Mouse (Mus musculus) ES-E14 (cell line): ENCODE results near the gene Taok3. TPM values are rescaled to one million over a fixed set of nuclear protein-coding genes. Genes with fewer than 3 reads are reported as not detected.

Source experiments
- DNase-seq: peaks from one replicate; pipeline ENCODE4 v3.0.0-alpha.2; 2013; ENCODE audit warnings: low read depth, low spot score
- H3K27ac ChIP-seq: 2 replicates; pipeline ENCODE4 v1.5.1; 2012; ENCODE audit warnings: low read depth, mild to moderate bottlenecking, low read length, moderate library complexity, mixed read lengths; ENCODE audit not compliant: poor library complexity, insufficient read depth, severe bottlenecking
- H3K36me3 ChIP-seq: 2 replicates; pipeline ENCODE4 v1.6.1; 2012; ENCODE audit warnings: mild to moderate bottlenecking, low read length, moderate library complexity, mixed read lengths; ENCODE audit not compliant: control insufficient read depth, poor library complexity, insufficient read depth, severe bottlenecking
- H3K4me1 ChIP-seq, 2 experiments: fragments of 150-350 bp in 1 of 2; sonication (generic) in 1 of 2; 2 replicates each; pipeline ENCODE4 v1.6.1; 2012; ENCODE audit warnings: low read length in 2 of 2, mild to moderate bottlenecking in 1 of 2, mixed read lengths in 1 of 2; ENCODE audit not compliant: control insufficient read depth in 2 of 2, insufficient read depth in 2 of 2, poor library complexity in 1 of 2
- H3K4me3 ChIP-seq, 2 experiments: fragments of 150-350 bp in 1 of 2; sonication (generic) in 1 of 2; 2 replicates each; pipeline ENCODE4 v1.5.1; 2012; ENCODE audit warnings: low read length in 2 of 2, low read depth in 1 of 2, mild to moderate bottlenecking in 1 of 2, mixed read lengths in 1 of 2; ENCODE audit not compliant: insufficient read depth in 1 of 2, poor library complexity in 1 of 2, severe bottlenecking in 1 of 2
- H3K9ac ChIP-seq: 2 replicates; pipeline ENCODE4 v1.6.1; 2012; ENCODE audit warnings: low read depth, mild to moderate bottlenecking, low read length, mixed read lengths; ENCODE audit not compliant: poor library complexity, insufficient read depth, severe bottlenecking
- H3K9me3 ChIP-seq: fragments of 150-350 bp; sonication (generic); 2 replicates; pipeline ENCODE4 v1.6.1; 2012; ENCODE audit warnings: low read depth, mild to moderate bottlenecking, low read length; ENCODE audit not compliant: control insufficient read depth, insufficient read depth
- CHD2 ChIP-seq: IDR thresholded peaks from 2 replicates; pipeline ENCODE4 v1.6.1; 2014; ENCODE audit warnings: mild to moderate bottlenecking, low read depth, low read length, inconsistent platforms
- HCFC1 ChIP-seq: IDR thresholded peaks from 2 replicates; pipeline ENCODE4 v1.6.1; 2012; ENCODE audit warnings: low read length, inconsistent platforms, borderline replicate concordance; ENCODE audit not compliant: insufficient read depth
- MAFK ChIP-seq: IDR thresholded peaks from 2 replicates; pipeline ENCODE4 v1.6.1; 2014; ENCODE audit warnings: mild to moderate bottlenecking, low read depth, low read length, inconsistent platforms; ENCODE audit not compliant: insufficient read depth
- ZC3H11A ChIP-seq: IDR thresholded peaks from 2 replicates; pipeline ENCODE4 v1.6.1; 2012; ENCODE audit warnings: low read depth, mild to moderate bottlenecking, inconsistent platforms, low read length, borderline replicate concordance
- ZNF384 ChIP-seq: IDR thresholded peaks from 2 replicates; pipeline ENCODE4 v1.6.1; 2012; ENCODE audit warnings: low read depth, low read length, inconsistent platforms
- in situ Hi-C, 2 experiments: fragments of 600-800 bp; cut with MboI; formaldehyde crosslinking; loops; one replicate each; pipeline ENCODE4 v1.15.1; 2025; ENCODE audit warnings: low sequenced_read_pairs in 2 of 2, inconsistent platforms in 1 of 2; ENCODE audit not compliant: unreplicated experiment in 2 of 2
- total RNA-seq: library from RNA; depleted of rRNA; stranded (reverse); fragments of 300-350 nt; gene quantifications from 2 replicates; pipeline ENCODE4 v1.2.3, GENCODE M21; 2012

The Taok3 gene
- total RNA-seq, 1 experiment = 6.9 TPM

DNA sequence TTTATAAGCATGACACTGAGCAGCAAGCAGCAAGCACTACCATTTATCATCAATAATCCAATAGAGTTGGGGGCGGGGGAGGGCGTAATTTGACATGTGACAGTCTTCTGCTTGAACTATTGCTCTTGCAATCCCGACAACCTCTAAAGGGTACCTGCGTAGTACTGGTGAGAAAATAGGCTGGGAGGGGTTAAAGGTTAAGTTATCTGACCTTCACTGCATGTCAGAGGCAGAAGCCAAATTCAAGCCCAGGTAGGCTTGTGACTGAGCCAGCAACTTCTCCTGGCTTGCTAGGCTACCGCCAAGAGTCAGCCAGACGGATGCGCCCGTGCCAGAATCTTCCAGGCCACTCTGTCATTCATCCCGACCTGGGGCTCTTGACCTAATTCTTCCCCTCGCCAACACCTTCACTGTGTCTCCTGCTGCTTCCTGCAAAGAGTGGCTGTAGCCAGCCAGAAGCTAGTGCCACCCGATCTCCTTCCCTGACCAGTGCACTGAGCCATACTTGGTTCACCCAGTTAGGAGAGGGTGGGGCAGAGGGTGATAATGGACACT, 47.0 kb downstream of the Taok3 start:
- no peak overlapping the region for H3K9ac ChIP-seq
- DNase-seq = no peak
- in situ Hi-C loops = no loop called here
- H3K4me1 ChIP-seq = peaks cover 0 to 2% of the 10 kb centered on the region in 2 experiments; a peak in 1 of 4 replicates
- no peak for TF ChIP-seq CHD2
- TF ChIP-seq MAFK = no peak
- no peak for TF ChIP-seq ZC3H11A
- no peak for TF ChIP-seq HCFC1
- no peak for TF ChIP-seq ZNF384
- H3K36me3 ChIP-seq = no peaks in the 10 kb centered on the region; the same call in 1 of the 2 replicates
- no peak overlapping the region for H3K4me3 ChIP-seq
- no peak overlapping the region for H3K27ac ChIP-seq
- H3K9me3 ChIP-seq = no peaks in the 10 kb centered on the region

DNA sequence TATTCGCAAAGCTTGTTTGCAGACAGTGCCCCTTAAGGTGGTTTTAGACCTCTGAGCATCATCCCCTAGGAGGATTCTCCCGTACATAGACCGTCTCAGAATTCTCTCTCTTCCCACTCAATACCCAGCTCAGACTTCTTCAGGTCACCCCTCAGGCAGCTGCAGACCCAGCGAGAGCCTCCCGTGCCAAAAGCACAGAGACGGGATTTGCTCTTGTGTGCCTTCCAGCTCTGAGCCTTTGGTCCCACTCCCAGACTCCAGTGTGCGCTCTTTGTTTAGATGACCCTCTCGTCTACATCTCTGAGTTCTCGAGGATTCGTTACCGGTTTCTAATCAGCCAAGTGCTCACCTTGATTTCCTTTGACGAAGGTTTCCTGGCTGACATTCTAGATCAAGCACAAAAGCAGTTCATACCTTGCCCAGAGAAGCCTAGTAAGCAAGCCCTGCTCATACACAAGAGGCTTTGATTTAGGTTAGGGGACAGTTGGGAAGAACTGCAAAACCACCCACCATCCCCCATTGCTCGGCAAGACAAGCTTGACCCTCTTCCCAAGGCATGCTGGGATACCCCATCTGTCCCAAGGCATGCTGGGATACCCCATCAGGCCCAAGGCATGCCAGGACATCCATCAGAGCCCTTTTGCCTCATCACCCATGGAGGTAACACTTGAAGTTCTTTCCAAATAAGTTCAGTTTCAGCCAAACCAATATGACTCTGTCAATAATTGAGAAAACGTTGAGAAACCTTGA, 48.6 kb downstream of the Taok3 start:
- Histone ChIP-seq H3K4me3 (no peak overlapping the region), H3K36me3 (no peaks in the 10 kb centered on the region; the same call in 1 of the 2 replicates), H3K9me3 (no peaks in the 10 kb centered on the region), H3K27ac (no peak overlapping the region), H3K9ac (no peak overlapping the region), H3K4me1 (no peaks in the 10 kb centered on the region)
- TF ChIP-seq ZNF384 = no peak
- TF ChIP-seq ZC3H11A = no peak
- no peak for TF ChIP-seq CHD2
- TF ChIP-seq HCFC1 = no peak
- TF ChIP-seq MAFK = no peak
- in situ Hi-C loops = no loop called here
- no peak for DNase-seq

DNA sequence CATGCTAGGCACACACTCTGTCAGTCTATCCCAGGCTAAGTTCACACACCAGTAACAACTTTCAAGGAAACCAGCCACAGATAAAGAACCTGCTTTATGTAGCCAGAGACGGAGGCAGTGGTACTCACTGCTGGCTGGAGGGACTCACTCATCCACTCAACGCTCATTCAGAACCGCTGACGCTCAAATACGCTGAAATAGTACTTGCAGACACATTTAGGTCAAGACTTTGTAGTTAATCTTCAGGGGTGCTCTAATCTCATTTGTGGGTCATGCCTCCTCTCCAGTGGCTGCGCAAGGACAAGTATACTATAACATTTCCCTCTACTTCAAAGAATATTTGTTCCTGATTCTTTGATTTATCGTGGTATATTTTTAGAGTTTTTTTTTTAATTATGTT, 54.1 kb downstream of the Taok3 start:
- Histone ChIP-seq H3K4me3 (no peak overlapping the region), H3K9ac (no peak overlapping the region), H3K36me3 (no peaks in the 10 kb centered on the region), H3K27ac (no peak overlapping the region), H3K4me1 (0 out of 4 replicates have a peak, but pooled peaks cover 0 to 2% of the 10 kb centered on the region in 2 experiments), H3K9me3 (no peaks in the 10 kb centered on the region)
- in situ Hi-C loops = no loop called here
- no peak for DNase-seq
- TF ChIP-seq CHD2 = no peak
- TF ChIP-seq ZC3H11A = no peak
- no peak for TF ChIP-seq HCFC1
- TF ChIP-seq MAFK = no peak
- TF ChIP-seq ZNF384 = no peak

DNA sequence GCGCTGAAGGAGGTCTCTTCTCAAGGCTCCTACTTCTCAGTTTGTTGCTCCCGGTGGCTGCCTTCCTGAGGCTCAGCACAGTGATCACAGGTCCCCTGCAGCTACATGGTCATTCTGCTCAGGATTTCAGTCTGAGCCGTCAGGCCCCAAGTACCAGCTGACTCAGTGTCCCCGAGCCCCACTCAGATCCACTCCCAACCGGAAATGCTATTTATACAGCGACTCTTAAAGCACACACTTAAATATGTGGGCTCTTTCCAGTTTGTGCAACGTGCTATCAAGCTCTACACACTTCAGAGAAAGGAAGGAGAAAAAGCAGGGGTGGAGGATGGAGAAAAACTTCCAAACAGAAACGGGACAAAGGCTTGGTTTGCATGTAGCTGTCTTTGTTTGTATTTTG, 56.0 kb downstream of the Taok3 start:
- Histone ChIP-seq H3K36me3 (no peaks in the 10 kb centered on the region), H3K9ac (no peak overlapping the region), H3K27ac (no peak overlapping the region), H3K4me3 (no peak overlapping the region), H3K4me1 (0 out of 4 replicates have a peak, but pooled peaks cover 0 to 2% of the 10 kb centered on the region in 2 experiments), H3K9me3 (no peaks in the 10 kb centered on the region)
- no peak for DNase-seq
- in situ Hi-C loops = no loop called here
- TF ChIP-seq CHD2 = no peak
- no peak for TF ChIP-seq MAFK
- no peak for TF ChIP-seq ZNF384
- TF ChIP-seq HCFC1 = no peak
- TF ChIP-seq ZC3H11A = no peak
